Mouse (Mus musculus): ENCODE measurements around the gene Tnni1.
A peak's percentile ranks its signal among the peaks of the same experiment; 100 is the strongest.

Gene Tnni1

DNA sequence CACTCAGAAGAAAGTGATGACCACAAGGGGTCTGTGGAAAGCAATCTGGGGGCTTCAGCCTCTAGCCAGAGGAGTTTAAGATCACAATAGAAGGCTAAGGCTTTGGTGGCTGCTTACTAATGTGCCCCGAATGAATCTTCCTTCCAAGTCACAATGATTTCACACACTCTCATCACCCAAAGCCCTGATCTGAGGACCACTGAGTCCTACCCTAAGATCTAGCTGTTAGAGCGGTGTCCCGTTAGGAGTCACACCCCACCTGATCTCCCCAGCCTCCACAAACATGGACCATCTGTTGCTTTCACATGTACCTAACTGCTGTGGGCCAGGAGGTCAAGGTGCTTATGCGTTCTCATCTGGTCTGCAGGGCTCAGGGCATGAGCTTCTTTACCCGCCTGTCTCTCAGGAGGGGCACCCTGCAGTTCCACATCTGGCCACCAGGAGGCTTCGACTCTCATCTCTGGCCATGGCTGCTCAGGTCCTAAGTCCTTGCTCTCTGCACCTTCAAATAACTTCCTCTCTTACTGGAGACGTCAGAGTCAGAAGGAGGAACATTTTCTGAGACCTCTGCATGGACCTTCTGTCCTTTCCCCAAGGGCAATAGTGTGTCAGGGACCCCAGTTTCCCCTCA is 31.9 kb downstream of the Tnni1 start:
- DNase-seq, result peak; percentile 93

GRCm38 (mm10) chr1:135812205-135812604 is 33.0 kb downstream of the Tnni1 start:
- DNase-seq, result no peak

GRCm38 (mm10) chr1:135812618-135813017 is 33.4 kb downstream of the Tnni1 start:
- DNase-seq, result no peak

GRCm38 (mm10) chr1:135813071-135813470 is 33.8 kb downstream of the Tnni1 start:
- DNase-seq, result no peak

DNA sequence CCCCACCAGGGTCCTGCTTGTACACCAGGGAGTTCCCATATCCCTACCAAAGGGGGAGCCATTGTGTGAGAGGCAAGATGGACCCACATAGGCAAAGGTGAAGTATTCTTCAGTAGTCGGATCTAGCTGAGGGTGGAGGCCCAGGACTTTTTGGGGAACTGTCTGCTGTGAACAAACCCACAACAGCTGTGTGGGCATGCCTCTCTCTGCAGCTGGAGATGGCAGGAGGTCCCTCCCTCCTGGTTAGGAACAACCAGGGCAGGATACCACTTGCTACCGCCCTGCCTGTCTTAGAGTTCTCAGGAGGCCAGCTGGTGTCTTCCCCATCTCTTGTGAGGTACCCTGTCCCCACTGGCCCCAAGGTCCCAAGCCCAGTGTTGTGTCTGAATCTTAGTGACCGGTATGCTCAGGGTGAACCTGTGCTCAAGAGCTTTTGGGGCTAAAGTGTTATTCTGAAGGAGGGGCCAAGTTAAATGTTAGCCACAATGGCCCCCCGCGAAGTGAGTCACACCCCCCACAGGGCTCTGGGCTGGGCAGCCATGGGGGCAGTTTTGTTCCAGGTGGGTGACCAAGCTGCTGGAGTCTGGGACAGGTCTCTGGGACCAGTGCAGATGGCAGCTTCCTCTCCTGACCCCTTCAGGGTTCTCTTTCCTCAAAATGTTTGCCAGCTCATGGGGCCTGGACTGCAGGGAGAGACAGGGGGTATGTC is 34.6 kb downstream of the Tnni1 start:
- peak; percentile 66 for DNase-seq

DNA sequence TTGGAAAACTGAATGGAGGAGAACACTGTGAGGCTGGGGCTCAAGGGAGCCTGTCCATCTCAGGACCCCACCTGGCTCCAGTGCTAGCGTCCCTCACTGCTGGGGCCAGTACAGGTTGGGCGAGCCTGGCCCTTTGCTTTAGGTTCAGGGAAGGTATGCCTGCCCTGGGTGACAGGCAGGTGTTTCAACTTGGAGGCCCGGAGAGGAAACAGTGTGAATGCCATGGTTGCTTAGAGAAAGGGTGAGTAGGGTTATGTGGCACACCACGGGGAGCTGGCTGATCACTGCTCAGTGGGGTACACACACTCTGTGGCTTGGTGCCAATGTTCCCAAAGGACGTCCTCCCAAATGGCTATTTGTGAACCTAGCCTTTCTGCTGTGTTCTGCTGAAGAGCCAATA is 35.3 kb downstream of the Tnni1 start:
- peak; percentile 39 for DNase-seq

DNA sequence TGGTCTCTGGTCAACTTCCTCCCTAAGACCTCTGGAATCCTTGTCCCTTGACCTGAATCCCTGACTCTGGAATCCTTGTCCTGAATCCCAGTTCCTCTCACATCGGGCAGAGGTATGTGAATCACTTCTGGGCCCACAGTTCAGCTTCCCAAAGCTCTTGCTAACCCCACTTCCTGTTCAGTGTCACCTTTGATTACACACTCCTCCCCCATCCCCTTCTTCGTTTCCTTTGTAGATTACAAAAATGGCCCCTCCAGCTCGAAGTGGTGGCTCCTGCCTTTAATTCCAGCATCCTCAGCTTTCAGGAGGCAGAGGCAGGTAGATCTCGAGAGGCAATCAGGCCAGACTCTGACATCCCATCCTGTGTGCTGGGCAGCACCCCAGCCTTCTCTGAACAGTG is 38.4 kb downstream of the Tnni1 start:
- DNase-seq, result peak; percentile 39

DNA sequence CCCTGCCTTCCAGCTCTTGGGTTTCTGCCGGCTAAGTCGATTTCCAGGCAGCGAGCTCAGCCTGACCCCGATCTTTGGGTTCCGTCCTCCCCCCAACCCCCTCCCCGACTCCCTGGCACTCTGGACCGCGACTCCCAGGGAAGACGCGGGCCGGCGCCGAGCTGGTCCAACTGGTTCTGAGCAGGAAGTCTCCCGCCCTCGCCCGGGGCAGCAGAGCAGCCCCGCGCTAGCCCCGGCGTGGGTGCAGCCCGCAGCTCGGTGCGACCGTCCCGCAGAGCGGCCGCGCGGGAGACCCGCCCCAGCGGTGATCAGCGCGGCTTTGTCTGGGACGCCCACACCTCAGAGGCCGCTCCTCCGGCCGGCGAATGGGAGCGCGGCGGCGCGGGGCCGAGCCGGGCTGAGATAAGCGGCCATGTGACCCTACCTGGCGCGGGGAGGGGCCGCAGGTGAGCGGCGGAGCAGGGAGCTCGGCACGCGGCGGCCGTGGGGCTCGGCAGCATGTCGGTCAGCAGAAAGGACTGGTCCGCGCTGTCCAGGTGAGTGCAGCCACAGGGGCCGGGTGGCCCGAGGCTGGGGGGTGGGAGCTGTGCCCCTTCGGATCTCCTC is 39.4 kb downstream of the Tnni1 start, which contains the start of gene Lad1:
Gene Lad1, plus strand, starts transcription at position 118 of the 606 bp plus-strand sequence.
- no peak for DNase-seq

DNA sequence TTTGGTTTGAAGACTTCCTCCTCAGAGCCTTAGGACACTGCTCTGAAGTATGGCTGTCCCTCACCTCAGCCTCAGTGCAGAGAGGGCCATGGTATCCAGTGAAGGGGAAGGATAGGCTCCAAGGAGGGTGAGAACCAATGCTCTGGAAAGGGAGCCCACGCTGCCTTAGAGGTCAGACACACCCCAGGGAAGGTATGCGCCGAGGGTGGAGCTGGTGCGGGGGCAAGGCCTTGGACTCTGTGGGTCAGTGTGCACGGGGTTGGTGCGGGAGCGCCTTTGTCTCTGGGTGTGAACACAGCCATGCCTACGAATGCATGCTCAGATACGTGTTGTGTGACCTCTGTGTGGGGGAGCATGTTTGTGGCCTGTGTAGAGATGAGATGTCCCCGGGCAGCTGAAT is 40.8 kb downstream of the Tnni1 start:
- DNase-seq, result no peak

DNA sequence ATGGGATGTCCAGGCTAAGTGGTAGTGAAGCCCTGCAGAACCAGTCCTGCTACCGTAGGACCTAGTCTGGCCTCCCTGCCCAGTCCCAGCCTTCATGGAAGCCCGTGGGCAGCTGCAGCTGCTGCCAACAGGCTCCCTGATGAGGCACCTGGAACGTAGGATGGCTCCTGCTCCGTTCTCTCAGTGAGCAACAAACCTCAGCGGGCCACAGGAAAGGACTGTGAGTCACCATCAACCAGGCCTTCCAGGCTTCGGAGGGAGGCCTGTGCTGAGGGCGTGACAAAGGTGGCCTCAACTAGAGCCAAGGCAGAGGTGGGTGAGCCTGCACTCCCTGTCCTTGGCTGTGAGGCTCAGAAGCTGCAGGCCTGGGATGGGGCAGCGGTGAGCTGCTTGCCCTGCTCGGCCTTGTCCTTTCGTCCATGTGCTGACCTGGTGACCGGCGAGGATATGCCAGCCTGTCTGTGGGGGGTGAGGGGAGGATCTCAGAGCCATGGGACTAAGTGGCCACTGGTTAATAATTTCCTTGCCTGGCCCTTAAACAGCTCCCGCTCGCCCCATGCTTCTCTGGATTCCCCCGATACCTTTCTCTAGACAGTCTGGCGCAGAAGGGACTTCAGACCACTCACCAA is 41.6 kb downstream of the Tnni1 start:
- DNase-seq, result no peak

- DNase-seq, result no peak
These were observed 42.5 kb downstream of the Tnni1 start for GRCm38 (mm10) chr1:135821780-135822179.

- peak; percentile 60 for DNase-seq
These were observed 49.7 kb downstream of the Tnni1 start for GRCm38 (mm10) chr1:135828918-135829317.

DNA sequence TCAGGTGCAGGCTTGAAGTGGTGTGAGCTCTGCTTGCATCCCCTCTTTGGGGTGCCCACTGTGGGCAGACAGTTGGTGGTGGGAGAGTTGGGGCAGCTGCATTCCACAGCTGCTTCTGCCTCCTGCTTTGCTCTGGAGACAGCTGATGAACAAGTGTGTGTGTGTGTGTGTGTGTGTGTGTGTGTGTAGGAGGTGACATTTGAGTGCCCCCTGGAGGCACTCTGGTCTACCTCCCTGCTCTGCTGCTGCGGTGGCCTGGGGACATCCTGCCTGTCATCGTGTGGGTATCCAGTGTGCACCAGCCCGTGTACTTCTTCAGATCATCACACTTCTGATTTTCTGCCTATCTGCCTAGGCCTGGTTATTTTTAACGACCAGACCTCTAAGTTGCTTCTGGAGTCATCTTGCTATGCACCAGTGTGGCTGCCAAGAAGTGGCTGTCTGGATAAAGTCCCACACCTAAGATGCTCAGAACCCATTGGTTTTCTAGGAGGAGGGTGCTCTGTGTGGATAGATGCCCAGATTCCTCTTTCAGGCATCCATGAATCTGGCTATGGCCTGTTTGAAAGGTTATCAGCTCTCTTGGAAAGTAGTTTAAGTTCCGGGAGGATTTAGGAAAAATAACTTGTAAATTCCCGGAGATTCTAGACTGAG is 55.1 kb downstream of the Tnni1 start:
- DNase-seq, result peak; percentile 51

- DNase-seq, result no peak
These were observed 55.7 kb downstream of the Tnni1 start for GRCm38 (mm10) chr1:135834983-135835382.

DNA sequence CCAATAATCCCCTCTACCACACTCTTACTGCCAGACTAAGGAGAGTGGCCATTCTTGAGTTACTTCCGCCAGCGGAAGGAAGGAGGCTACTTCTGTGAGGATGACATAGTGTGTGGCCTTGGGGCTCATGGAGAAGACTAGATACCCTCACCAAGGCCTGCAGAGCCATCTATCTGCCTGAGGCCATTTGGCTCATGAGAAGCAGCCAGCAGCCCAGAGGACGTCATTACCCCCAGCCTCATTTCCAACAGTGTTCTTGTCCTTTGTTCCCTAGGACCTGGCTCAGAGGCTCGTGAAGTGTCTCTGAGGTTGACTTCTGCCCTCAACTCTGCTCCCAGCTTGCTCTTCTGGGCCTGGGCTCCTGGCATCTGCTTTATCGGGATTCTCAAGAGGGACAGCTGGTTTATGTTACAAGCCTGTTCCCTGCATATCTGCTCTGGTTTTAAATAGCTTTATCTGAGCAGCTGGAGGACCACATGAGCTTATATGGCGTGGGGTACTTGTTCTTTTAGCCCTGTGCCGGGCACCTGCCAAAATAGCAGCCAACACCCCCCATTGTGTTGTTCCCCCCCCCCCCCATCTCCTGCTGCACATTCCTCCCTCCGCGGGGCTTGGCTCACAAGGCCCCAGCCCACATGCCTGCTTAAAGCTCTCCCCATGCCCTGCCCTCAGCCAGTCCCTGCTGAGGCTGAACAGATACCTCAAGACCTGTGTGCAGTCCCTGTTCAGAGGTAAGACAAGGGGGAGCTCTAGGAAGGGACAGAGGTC is 56.7 kb downstream of the Tnni1 start, which contains the start of gene Tnnt2:
Gene Tnnt2, plus strand, starts transcription at position 639 of the 768 bp plus-strand sequence.
- no peak for DNase-seq

DNA sequence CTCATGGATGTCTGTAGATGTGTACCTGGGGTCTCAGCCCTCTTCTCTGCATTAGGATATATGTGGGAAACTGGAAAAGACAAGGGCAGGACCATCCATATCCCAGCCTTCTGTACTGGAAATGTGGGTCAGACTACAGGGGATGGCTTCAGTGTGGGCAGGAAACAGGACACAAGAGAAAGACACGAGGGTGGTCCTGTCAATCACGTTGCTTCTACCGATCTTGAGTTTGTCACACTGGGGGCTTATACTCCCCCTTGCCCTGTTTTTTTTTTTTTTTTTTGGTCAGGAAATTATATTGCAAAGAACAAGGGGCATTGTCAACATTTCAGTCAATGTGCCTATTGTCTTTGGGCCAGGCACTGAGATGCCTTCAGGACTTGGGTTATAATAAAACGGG is 59.4 kb downstream of the Tnni1 start:
- DNase-seq, result no peak

GRCm38 (mm10) chr1:135839065-135839464 is 59.8 kb downstream of the Tnni1 start:
- no peak for DNase-seq

DNA sequence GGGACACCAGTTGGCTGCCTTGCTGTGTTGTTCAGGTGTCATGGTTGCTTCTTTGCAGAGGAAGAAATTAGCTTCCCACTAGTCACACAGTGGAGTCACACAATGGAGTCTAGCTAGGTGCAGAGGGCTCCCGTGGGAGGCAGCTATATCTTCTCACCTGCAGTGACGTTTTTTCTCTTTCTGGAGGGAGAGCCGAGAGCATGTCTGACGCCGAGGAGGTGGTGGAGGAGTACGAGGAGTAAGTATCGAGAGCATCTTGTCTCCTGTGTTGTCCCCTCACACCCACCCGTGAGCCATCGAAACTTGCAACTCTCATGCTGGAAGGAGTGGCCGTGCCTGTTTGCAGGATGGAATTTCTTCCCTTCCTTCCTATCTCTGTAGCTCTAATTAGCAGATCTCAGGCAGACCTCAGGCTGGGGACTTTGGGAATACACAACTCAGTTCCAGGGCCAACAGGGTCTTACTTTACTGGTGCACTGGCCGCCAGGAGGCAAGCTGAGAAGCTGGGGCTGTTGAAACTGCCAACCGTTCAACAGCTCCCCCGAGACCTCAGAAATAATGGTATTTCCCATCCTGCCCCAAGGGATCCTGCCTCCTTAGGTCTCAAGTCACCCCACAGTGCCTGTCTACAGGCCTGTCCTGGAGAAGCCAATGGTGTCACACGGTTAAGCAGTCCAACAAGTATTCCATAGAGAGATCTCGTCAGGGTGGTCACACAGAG is 61.6 kb downstream of the Tnni1 start:
- no peak for DNase-seq

- no peak for DNase-seq
These were observed 64.5 kb downstream of the Tnni1 start for GRCm38 (mm10) chr1:135843519-135844262.

DNA sequence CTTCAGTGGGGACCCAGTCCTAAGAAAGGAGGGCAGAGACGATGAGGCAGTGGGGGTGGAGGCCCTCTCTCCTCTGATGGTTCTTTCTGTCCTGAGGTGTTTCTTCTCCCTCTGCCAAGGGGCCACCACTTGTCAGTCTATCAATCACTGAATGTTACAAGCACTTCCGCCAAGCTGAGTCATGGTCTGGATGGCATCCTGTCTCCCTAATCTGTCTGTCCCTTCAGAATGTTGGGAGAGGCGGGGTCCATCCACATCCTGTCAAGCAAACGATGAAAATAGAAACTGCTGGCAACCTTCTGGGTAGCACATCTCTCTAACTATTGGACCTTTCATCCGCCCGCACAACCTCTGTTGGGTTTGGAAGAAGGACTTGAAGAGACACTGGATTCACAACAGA is 65.2 kb downstream of the Tnni1 start:
- DNase-seq, result no peak

DNA sequence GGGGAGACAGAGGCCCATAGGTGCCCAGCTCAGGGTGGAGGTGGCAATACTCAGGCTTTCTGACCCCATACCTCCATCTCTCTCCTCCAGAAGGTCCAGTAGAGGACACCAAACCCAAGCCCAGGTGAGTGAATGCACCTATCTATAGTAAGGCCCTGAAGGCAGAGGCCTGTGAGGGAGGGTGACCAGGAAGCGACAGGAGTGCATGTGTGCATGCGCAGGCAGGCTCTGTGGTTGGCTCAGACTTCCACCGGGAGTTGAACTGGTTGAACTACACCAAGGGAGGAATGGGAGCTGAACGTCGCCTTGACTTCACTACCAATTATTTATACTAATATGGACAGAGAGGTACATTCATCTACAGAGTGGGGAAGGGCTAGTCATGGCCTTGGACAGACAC is 67.4 kb downstream of the Tnni1 start:
- no peak for DNase-seq
